Mouse (Mus musculus): Measurements from ENCODE around the gene Wdr35. TPM values are rescaled to one million over a fixed set of nuclear protein-coding genes. Genes with fewer than 3 reads are reported as not detected.

Gene Wdr35
- polyA plus RNA-seq, 1 experiment from 2014 or later, result 24.4 TPM

- Histone ChIP-seq H3K4me3 (replicated peaks) (peak within 1 kb of the TSS; percentile 47), H3K27me3 (peaks cover 15% of the 10 kb centered on the region), H3K36me3 (no peaks in the 10 kb centered on the region), H3K27ac (no peak within 1 kb of the TSS), H3K4me1 (replicated peaks) (peaks cover 10% of the 10 kb centered on the region), H3K4me2 (replicated peaks) (peak within 1 kb of the TSS; percentile 95), H3K9ac (replicated peaks) (peak within 1 kb of the TSS; percentile 68), H3K9me3 (no peaks in the 10 kb centered on the region)
- peak; percentile 85 for ATAC-seq
- 1% methylated on average over 42 of the region's 42 CpGs for WGBS
These were observed 25.8 kb upstream of the Wdr35 start, which contains the start of gene Matn3 for GRCm38 (mm10) chr12:8947714-8948464. TSS of gene Matn3 (plus strand) at chr12:8947929.

- Histone ChIP-seq H3K27me3 (peaks cover 12% of the 10 kb centered on the region), H3K9me3 (no peaks in the 10 kb centered on the region), H3K4me3 (replicated peaks) (no peak overlapping the region), H3K4me1 (replicated peaks) (peaks cover 3% of the 10 kb centered on the region), H3K9ac (replicated peaks) (no peak overlapping the region), H3K27ac (no peak overlapping the region), H3K36me3 (no peaks in the 10 kb centered on the region), H3K4me2 (replicated peaks) (no peak overlapping the region)
- WGBS, result 59% methylated on average over 10 of the region's 10 CpGs
- no peak for ATAC-seq
These were observed 20.6 kb upstream of the Wdr35 start for GRCm38 (mm10) chr12:8953136-8953535.

GRCm38 (mm10) chr12:8954161-8954561 is 19.5 kb upstream of the Wdr35 start:
- H3K9ac ChIP-seq (replicated peaks), result no peak overlapping the region
- no peak overlapping the region for H3K4me2 ChIP-seq (replicated peaks)
- H3K9me3 ChIP-seq, result no peaks in the 10 kb centered on the region
- no peak for ATAC-seq
- no peaks in the 10 kb centered on the region for H3K36me3 ChIP-seq
- no peak overlapping the region for H3K4me3 ChIP-seq (replicated peaks)
- WGBS, result 59% methylated on average over 9 of the region's 9 CpGs
- no peak overlapping the region for H3K27ac ChIP-seq
- no peaks in the 10 kb centered on the region for H3K4me1 ChIP-seq (replicated peaks)
- peaks cover 5% of the 10 kb centered on the region for H3K27me3 ChIP-seq

GRCm38 (mm10) chr12:8961607-8962316 is 11.9 kb upstream of the Wdr35 start:
- Histone ChIP-seq H3K27me3 (no peaks in the 10 kb centered on the region), H3K4me1 (replicated peaks) (no peaks in the 10 kb centered on the region), H3K9ac (replicated peaks) (no peak overlapping the region), H3K4me3 (replicated peaks) (no peak overlapping the region), H3K27ac (no peak overlapping the region), H3K36me3 (no peaks in the 10 kb centered on the region), H3K4me2 (replicated peaks) (no peak overlapping the region), H3K9me3 (no peaks in the 10 kb centered on the region)
- ATAC-seq, result no peak
- WGBS, result 53% methylated on average over 9 of the region's 9 CpGs

- Histone ChIP-seq H3K4me1 (replicated peaks) (peaks cover 11% of the 10 kb centered on the region), H3K9ac (replicated peaks) (no peak overlapping the region), H3K9me3 (no peaks in the 10 kb centered on the region), H3K36me3 (no peaks in the 10 kb centered on the region), H3K27ac (no peak overlapping the region), H3K4me3 (replicated peaks) (no peak overlapping the region), H3K4me2 (replicated peaks) (no peak overlapping the region), H3K27me3 (no peaks in the 10 kb centered on the region)
- 55% methylated on average over 9 of the region's 9 CpGs for WGBS
- no peak for ATAC-seq
These were observed 3.9 kb upstream of the Wdr35 start for GRCm38 (mm10) chr12:8969828-8970227.

GRCm38 (mm10) chr12:8975076-8975475 is 1.4 kb downstream of the Wdr35 start:
- Histone ChIP-seq H3K9ac (replicated peaks) (no peak overlapping the region), H3K9me3 (no peaks in the 10 kb centered on the region), H3K36me3 (peaks cover 17% of the 10 kb centered on the region), H3K4me1 (replicated peaks) (peaks cover 16% of the 10 kb centered on the region), H3K4me2 (replicated peaks) (peak overlapping the region; percentile 70), H3K4me3 (replicated peaks) (peak overlapping the region; percentile 71), H3K27ac (no peak overlapping the region), H3K27me3 (no peaks in the 10 kb centered on the region)
- WGBS, result 92% methylated on average over 3 of the region's 3 CpGs
- ATAC-seq, result no peak

- WGBS, result 83% methylated on average over 8 of the region's 8 CpGs
- H3K4me3 ChIP-seq (replicated peaks), result no peak overlapping the region
- H3K27ac ChIP-seq, result no peak overlapping the region
- no peak overlapping the region for H3K4me2 ChIP-seq (replicated peaks)
- ATAC-seq, result no peak
- no peaks in the 10 kb centered on the region for H3K27me3 ChIP-seq
- H3K4me1 ChIP-seq (replicated peaks), result no peaks in the 10 kb centered on the region
- H3K9ac ChIP-seq (replicated peaks), result no peak overlapping the region
- H3K36me3 ChIP-seq, result peaks cover 23% of the 10 kb centered on the region
- no peaks in the 10 kb centered on the region for H3K9me3 ChIP-seq
These were observed 19.5 kb downstream of the Wdr35 start for GRCm38 (mm10) chr12:8993231-8993630.

- 95% methylated on average over 4 of the region's 4 CpGs for WGBS
- no peaks in the 10 kb centered on the region for H3K4me1 ChIP-seq (replicated peaks)
- ATAC-seq, result no peak
- no peak overlapping the region for H3K4me3 ChIP-seq (replicated peaks)
- no peaks in the 10 kb centered on the region for H3K9me3 ChIP-seq
- H3K27ac ChIP-seq, result no peak overlapping the region
- no peak overlapping the region for H3K9ac ChIP-seq (replicated peaks)
- H3K27me3 ChIP-seq, result no peaks in the 10 kb centered on the region
- H3K36me3 ChIP-seq, result peaks cover 18% of the 10 kb centered on the region
- H3K4me2 ChIP-seq (replicated peaks), result no peak overlapping the region
These were observed 24.6 kb downstream of the Wdr35 start for GRCm38 (mm10) chr12:8998318-8998717.

GRCm38 (mm10) chr12:9002038-9002648 is 28.5 kb downstream of the Wdr35 start:
- no peak overlapping the region for H3K9ac ChIP-seq (replicated peaks)
- H3K9me3 ChIP-seq, result no peaks in the 10 kb centered on the region
- H3K4me1 ChIP-seq (replicated peaks), result no peaks in the 10 kb centered on the region
- ATAC-seq, result peak; percentile 58
- no peaks in the 10 kb centered on the region for H3K27me3 ChIP-seq
- 18% methylated on average over 5 of the region's 5 CpGs for WGBS
- no peak overlapping the region for H3K27ac ChIP-seq
- no peak overlapping the region for H3K4me2 ChIP-seq (replicated peaks)
- peaks cover 17% of the 10 kb centered on the region for H3K36me3 ChIP-seq
- H3K4me3 ChIP-seq (replicated peaks), result no peak overlapping the region

- no peaks in the 10 kb centered on the region for H3K4me1 ChIP-seq (replicated peaks)
- H3K27ac ChIP-seq, result no peak overlapping the region
- H3K4me3 ChIP-seq (replicated peaks), result no peak overlapping the region
- no peak for ATAC-seq
- peaks cover 11% of the 10 kb centered on the region; the same call in 1 of the 2 replicates for H3K36me3 ChIP-seq
- no peak overlapping the region for H3K9ac ChIP-seq (replicated peaks)
- no peak overlapping the region for H3K4me2 ChIP-seq (replicated peaks)
- no peaks in the 10 kb centered on the region for H3K27me3 ChIP-seq
- 70% methylated on average over 4 of the region's 4 CpGs for WGBS
- no peaks in the 10 kb centered on the region for H3K9me3 ChIP-seq
These were observed 33.5 kb downstream of the Wdr35 start for GRCm38 (mm10) chr12:9007146-9007545.

- WGBS, result 93% methylated on average over 6 of the region's 6 CpGs
- no peaks in the 10 kb centered on the region for H3K9me3 ChIP-seq
- H3K27ac ChIP-seq, result no peak overlapping the region
- H3K4me2 ChIP-seq (replicated peaks), result no peak overlapping the region
- H3K27me3 ChIP-seq, result no peaks in the 10 kb centered on the region
- H3K4me3 ChIP-seq (replicated peaks), result no peak overlapping the region
- no peaks in the 10 kb centered on the region for H3K4me1 ChIP-seq (replicated peaks)
- no peak for ATAC-seq
- H3K36me3 ChIP-seq, result peaks cover 17% of the 10 kb centered on the region
- no peak overlapping the region for H3K9ac ChIP-seq (replicated peaks)
These were observed 34.1 kb downstream of the Wdr35 start for GRCm38 (mm10) chr12:9007811-9008210.

GRCm38 (mm10) chr12:9010311-9010710 is 36.6 kb downstream of the Wdr35 start:
- WGBS, result 68% methylated on average over 4 of the region's 4 CpGs

More at GRCm38 (mm10) chr12:9010311-9010710, 36.6 kb downstream of the Wdr35 start:
- no peak overlapping the region for H3K4me3 ChIP-seq (replicated peaks)
- no peak for ATAC-seq
- H3K27ac ChIP-seq, result no peak overlapping the region
- H3K36me3 ChIP-seq, result peaks cover 20% of the 10 kb centered on the region
- no peaks in the 10 kb centered on the region for H3K4me1 ChIP-seq (replicated peaks)
- H3K9ac ChIP-seq (replicated peaks), result no peak overlapping the region
- no peak overlapping the region for H3K4me2 ChIP-seq (replicated peaks)
- H3K27me3 ChIP-seq, result no peaks in the 10 kb centered on the region
- H3K9me3 ChIP-seq, result no peaks in the 10 kb centered on the region
